Mouse (Mus musculus): ENCODE data around the gene Upk3bl.

- TF ChIP-seq GATA1 (IDR thresholded peaks at IDR 0.05; ENCODE audit: borderline replicate concordance, low read length) (no peak), FLI1 (IDR thresholded peaks at IDR 0.05; ENCODE audit: low read length) (no peak)
Measured at GRCm38 (mm10) chr5:136088821-136089575, 34.7 kb downstream of the Upk3bl start.

All from megakaryocyte, embryonic 14.5 days (primary cell).